Mouse (Mus musculus) adrenal gland, adult 8-10 months (tissue): Measurements from ENCODE around the gene Ubfd1. TPM values are rescaled to one million over a fixed set of nuclear protein-coding genes. Genes with fewer than 3 reads are reported as not detected.

Experiments used
- DNase-seq: peaks from one replicate; pipeline ENCODE4 v3.0.0; 2022
- total RNA-seq, 4 experiments: library from RNA; stranded (reverse); gene quantifications; 2 replicates each; pipeline ENCODE4 v1.2.4; 2022

Gene Ubfd1
- 10 to 100 TPM; 46.0 to 56.0 (median 50.4) TPM for total RNA-seq

- peak; percentile 96 for DNase-seq
Measured at GRCm38 (mm10) chr7:122066945-122067516, at the start of gene Ubfd1, which contains the start of gene Ears2. Ubfd1 (plus strand) TSS chr7:122067175. Ears2 (minus strand) TSS chr7:122067263.

- no peak for DNase-seq
Measured at GRCm38 (mm10) chr7:122018247-122018646, 48.7 kb upstream of the Ubfd1 start.

- no peak for DNase-seq
Measured at GRCm38 (mm10) chr7:122018978-122019377, 48.0 kb upstream of the Ubfd1 start.

GRCm38 (mm10) chr7:122020273-122020666 lies 46.7 kb upstream of the Ubfd1 start:
- DNase-seq = no peak

GRCm38 (mm10) chr7:122020667-122021354 lies 46.2 kb upstream of the Ubfd1 start, which contains the start of gene Gga2:
Gga2 (minus strand) TSS chr7:122021222.
- DNase-seq = peak; percentile 81

- DNase-seq = no peak
Measured at GRCm38 (mm10) chr7:122022131-122022530, 44.8 kb upstream of the Ubfd1 start.

- DNase-seq = no peak
Measured at GRCm38 (mm10) chr7:122033371-122033770, 33.6 kb upstream of the Ubfd1 start.

- no peak for DNase-seq
Measured at GRCm38 (mm10) chr7:122034348-122034747, 32.6 kb upstream of the Ubfd1 start.

GRCm38 (mm10) chr7:122044106-122044505 lies 22.9 kb upstream of the Ubfd1 start:
- no peak for DNase-seq

GRCm38 (mm10) chr7:122045181-122045634 lies 21.8 kb upstream of the Ubfd1 start:
- peak; percentile 14 for DNase-seq

GRCm38 (mm10) chr7:122045711-122046110 lies 21.3 kb upstream of the Ubfd1 start:
- DNase-seq = no peak

GRCm38 (mm10) chr7:122046813-122047212 lies 20.2 kb upstream of the Ubfd1 start:
- no peak for DNase-seq

- DNase-seq = no peak
Measured at GRCm38 (mm10) chr7:122048191-122048590, 18.8 kb upstream of the Ubfd1 start.

GRCm38 (mm10) chr7:122050834-122051233 lies 16.1 kb upstream of the Ubfd1 start:
- DNase-seq = no peak

- DNase-seq = no peak
Measured at GRCm38 (mm10) chr7:122056633-122057032, 10.3 kb upstream of the Ubfd1 start.

- DNase-seq = no peak
Measured at GRCm38 (mm10) chr7:122065656-122066055, 1.3 kb upstream of the Ubfd1 start.

- DNase-seq = no peak
Measured at GRCm38 (mm10) chr7:122066102-122066944, 652 bp upstream of the Ubfd1 start.

GRCm38 (mm10) chr7:122067517-122068381 lies 774 bp downstream of the Ubfd1 start:
- DNase-seq = peak; percentile 25

GRCm38 (mm10) chr7:122074374-122074773 lies 7.4 kb downstream of the Ubfd1 start:
- DNase-seq = no peak

GRCm38 (mm10) chr7:122079798-122080554 lies 13.0 kb downstream of the Ubfd1 start:
- DNase-seq = no peak

GRCm38 (mm10) chr7:122081071-122081470 lies 14.1 kb downstream of the Ubfd1 start:
- DNase-seq = no peak
